Mouse (Mus musculus): ENCODE data around the gene Capn1. TPM values are rescaled to one million over a fixed set of nuclear protein-coding genes. Genes with fewer than 3 reads are reported as not detected.

Gene Capn1
- polyA plus RNA-seq (2014; fragmentation: Illumina TruSeq; extraction: RNeasy Lipid Tissue Mini Kit (QIAGEN cat#74804); ENCODE audit: low read depth, low replicate concordance) = 67.4 TPM

GRCm38 (mm10) chr19:6015511-6016315 lies at the start of gene Capn1:
Gene Capn1 (minus strand): TSS chr19:6015897.

GRCm38 (mm10) chr19:6061021-6061533 lies 45.4 kb upstream of the Capn1 start, which contains the start of gene Znhit2:
Gene Znhit2 (plus strand): TSS chr19:6061192.

GRCm38 (mm10) chr19:6057313-6058096 lies 41.8 kb upstream of the Capn1 start, which contains the start of the genes Mrpl49 and Fau:
Gene Mrpl49 (minus strand): TSS chr19:6057785.
Gene Fau (plus strand): TSS chr19:6057844.

GRCm38 (mm10) chr19:6046294-6047153 lies 30.8 kb upstream of the Capn1 start, which contains the start of gene Syvn1:
Gene Syvn1 (plus strand): TSS chr19:6046576.

GRCm38 (mm10) chr19:5986043-5986442 lies 29.7 kb downstream of the Capn1 start, which contains the start of gene Slc22a20:
Gene Slc22a20 (minus strand): TSS chr19:5986143.

GRCm38 (mm10) chr19:5963883-5964562 lies 51.7 kb downstream of the Capn1 start, which contains the start of gene Pola2:
Gene Pola2 (minus strand): TSS chr19:5964202.

Other genes with a start within 250 kb of the Capn1 start
- gene Scyl1, start 244.5 kb downstream of the Capn1 start, polyA plus RNA-seq (2014; fragmentation: Illumina TruSeq; extraction: RNeasy Lipid Tissue Mini Kit (QIAGEN cat#74804); ENCODE audit: low read depth, low replicate concordance) = 96.2 TPM
- 8.9 TPM for gene Frmd8, start 140.6 kb downstream of the Capn1 start, polyA plus RNA-seq (2014; fragmentation: Illumina TruSeq; extraction: RNeasy Lipid Tissue Mini Kit (QIAGEN cat#74804); ENCODE audit: low read depth, low replicate concordance)
- 18.2 TPM for gene Slc25a45, start 138.1 kb downstream of the Capn1 start, polyA plus RNA-seq (2014; fragmentation: Illumina TruSeq; extraction: RNeasy Lipid Tissue Mini Kit (QIAGEN cat#74804); ENCODE audit: low read depth, low replicate concordance)
- 0.92 TPM for gene Tigd3, start 121.7 kb downstream of the Capn1 start, polyA plus RNA-seq (2014; fragmentation: Illumina TruSeq; extraction: RNeasy Lipid Tissue Mini Kit (QIAGEN cat#74804); ENCODE audit: low read depth, low replicate concordance)
- 49.7 TPM for gene Dpf2, start 102.9 kb downstream of the Capn1 start, polyA plus RNA-seq (2014; fragmentation: Illumina TruSeq; extraction: RNeasy Lipid Tissue Mini Kit (QIAGEN cat#74804); ENCODE audit: low read depth, low replicate concordance)
- gene Cdc42ep2, start 91.1 kb downstream of the Capn1 start, polyA plus RNA-seq (2014; fragmentation: Illumina TruSeq; extraction: RNeasy Lipid Tissue Mini Kit (QIAGEN cat#74804); ENCODE audit: low read depth, low replicate concordance) = 6.9 TPM
- 16.5 TPM for gene Pola2, start 51.7 kb downstream of the Capn1 start, polyA plus RNA-seq (2014; fragmentation: Illumina TruSeq; extraction: RNeasy Lipid Tissue Mini Kit (QIAGEN cat#74804); ENCODE audit: low read depth, low replicate concordance)
- not detected for gene Slc22a20, start 29.8 kb downstream of the Capn1 start, polyA plus RNA-seq (2014; fragmentation: Illumina TruSeq; extraction: RNeasy Lipid Tissue Mini Kit (QIAGEN cat#74804); ENCODE audit: low read depth, low replicate concordance)
- gene Syvn1, start 30.7 kb upstream of the Capn1 start, polyA plus RNA-seq (2014; fragmentation: Illumina TruSeq; extraction: RNeasy Lipid Tissue Mini Kit (QIAGEN cat#74804); ENCODE audit: low read depth, low replicate concordance) = 75.1 TPM
- 40.4 TPM for gene Mrpl49, start 41.9 kb upstream of the Capn1 start, polyA plus RNA-seq (2014; fragmentation: Illumina TruSeq; extraction: RNeasy Lipid Tissue Mini Kit (QIAGEN cat#74804); ENCODE audit: low read depth, low replicate concordance)
- gene Fau, start 41.9 kb upstream of the Capn1 start, polyA plus RNA-seq (2014; fragmentation: Illumina TruSeq; extraction: RNeasy Lipid Tissue Mini Kit (QIAGEN cat#74804); ENCODE audit: low read depth, low replicate concordance) = 1,555 TPM
- 32.8 TPM for gene Znhit2, start 45.3 kb upstream of the Capn1 start, polyA plus RNA-seq (2014; fragmentation: Illumina TruSeq; extraction: RNeasy Lipid Tissue Mini Kit (QIAGEN cat#74804); ENCODE audit: low read depth, low replicate concordance)
- 73.5 TPM for gene Tm7sf2, start 52.5 kb upstream of the Capn1 start, polyA plus RNA-seq (2014; fragmentation: Illumina TruSeq; extraction: RNeasy Lipid Tissue Mini Kit (QIAGEN cat#74804); ENCODE audit: low read depth, low replicate concordance)
- gene Vps51, start 61.3 kb upstream of the Capn1 start, polyA plus RNA-seq (2014; fragmentation: Illumina TruSeq; extraction: RNeasy Lipid Tissue Mini Kit (QIAGEN cat#74804); ENCODE audit: low read depth, low replicate concordance) = 36.4 TPM
- gene Tmem262, start 64.1 kb upstream of the Capn1 start, polyA plus RNA-seq (2014; fragmentation: Illumina TruSeq; extraction: RNeasy Lipid Tissue Mini Kit (QIAGEN cat#74804); ENCODE audit: low read depth, low replicate concordance) = 0.74 TPM
- gene Gm28374, start 66.4 kb upstream of the Capn1 start, polyA plus RNA-seq (2014; fragmentation: Illumina TruSeq; extraction: RNeasy Lipid Tissue Mini Kit (QIAGEN cat#74804); ENCODE audit: low read depth, low replicate concordance) = not detected
- 51.5 TPM for gene Zfpl1, start 69.1 kb upstream of the Capn1 start, polyA plus RNA-seq (2014; fragmentation: Illumina TruSeq; extraction: RNeasy Lipid Tissue Mini Kit (QIAGEN cat#74804); ENCODE audit: low read depth, low replicate concordance)
- gene Cdca5, start 69.1 kb upstream of the Capn1 start, polyA plus RNA-seq (2014; fragmentation: Illumina TruSeq; extraction: RNeasy Lipid Tissue Mini Kit (QIAGEN cat#74804); ENCODE audit: low read depth, low replicate concordance) = 0.98 TPM
- 2.4 TPM for gene AC131692.1, start 78.5 kb upstream of the Capn1 start, polyA plus RNA-seq (2014; fragmentation: Illumina TruSeq; extraction: RNeasy Lipid Tissue Mini Kit (QIAGEN cat#74804); ENCODE audit: low read depth, low replicate concordance)
- gene Naaladl1, start 89.9 kb upstream of the Capn1 start, polyA plus RNA-seq (2014; fragmentation: Illumina TruSeq; extraction: RNeasy Lipid Tissue Mini Kit (QIAGEN cat#74804); ENCODE audit: low read depth, low replicate concordance) = not detected
- 10.6 TPM for gene Sac3d1, start 102.8 kb upstream of the Capn1 start, polyA plus RNA-seq (2014; fragmentation: Illumina TruSeq; extraction: RNeasy Lipid Tissue Mini Kit (QIAGEN cat#74804); ENCODE audit: low read depth, low replicate concordance)
- gene Snx15, start 112.4 kb upstream of the Capn1 start, polyA plus RNA-seq (2014; fragmentation: Illumina TruSeq; extraction: RNeasy Lipid Tissue Mini Kit (QIAGEN cat#74804); ENCODE audit: low read depth, low replicate concordance) = 20.6 TPM
- gene Batf2, start 125.1 kb upstream of the Capn1 start, polyA plus RNA-seq (2014; fragmentation: Illumina TruSeq; extraction: RNeasy Lipid Tissue Mini Kit (QIAGEN cat#74804); ENCODE audit: low read depth, low replicate concordance) = 1.4 TPM
- gene Arl2, start 125.7 kb upstream of the Capn1 start, polyA plus RNA-seq (2014; fragmentation: Illumina TruSeq; extraction: RNeasy Lipid Tissue Mini Kit (QIAGEN cat#74804); ENCODE audit: low read depth, low replicate concordance) = 52.1 TPM
- gene Majin, start 168.5 kb upstream of the Capn1 start, polyA plus RNA-seq (2014; fragmentation: Illumina TruSeq; extraction: RNeasy Lipid Tissue Mini Kit (QIAGEN cat#74804); ENCODE audit: low read depth, low replicate concordance) = 0.65 TPM
- gene Gpha2, start 210.5 kb upstream of the Capn1 start, polyA plus RNA-seq (2014; fragmentation: Illumina TruSeq; extraction: RNeasy Lipid Tissue Mini Kit (QIAGEN cat#74804); ENCODE audit: low read depth, low replicate concordance) = 0.84 TPM
- gene Ppp2r5b, start 220.0 kb upstream of the Capn1 start, polyA plus RNA-seq (2014; fragmentation: Illumina TruSeq; extraction: RNeasy Lipid Tissue Mini Kit (QIAGEN cat#74804); ENCODE audit: low read depth, low replicate concordance) = 33.8 TPM
- gene Atg2a, start 225.8 kb upstream of the Capn1 start, polyA plus RNA-seq (2014; fragmentation: Illumina TruSeq; extraction: RNeasy Lipid Tissue Mini Kit (QIAGEN cat#74804); ENCODE audit: low read depth, low replicate concordance) = 14.8 TPM